Mouse (Mus musculus) thymus, adult 2 months (tissue): ENCODE data around the gene E130208F15Rik. TPM values are rescaled to one million over a fixed set of nuclear protein-coding genes. Genes with fewer than 3 reads are reported as not detected.
A peak's percentile ranks its signal among the peaks of the same experiment; 100 is the strongest.

Experiments
- DNase-seq: peaks from one replicate; pipeline ENCODE4 v3.0.0; 2021
- H3K27ac ChIP-seq: fragments of 200-500 bp; 2 replicates; pipeline ENCODE4 v1.5.1; 2012; ENCODE audit warnings: low read length, control low read depth; ENCODE audit not compliant: control insufficient read depth, insufficient read depth
- H3K27me3 ChIP-seq: fragments of 200-500 bp; 2 replicates; pipeline ENCODE4 v1.6.1; 2012; ENCODE audit warnings: mild to moderate bottlenecking, low read length, moderate library complexity, mixed read lengths; ENCODE audit not compliant: control insufficient read depth, insufficient read depth
- H3K36me3 ChIP-seq: fragments of 200-500 bp; 2 replicates; pipeline ENCODE4 v1.6.1; 2012; ENCODE audit warnings: mild to moderate bottlenecking, low read length, moderate library complexity; ENCODE audit not compliant: control insufficient read depth, insufficient read depth
- H3K4me1 ChIP-seq: fragments of 200-500 bp; replicated peaks from 2 replicates; pipeline ENCODE4 v1.6.1; 2012; ENCODE audit warnings: low read length; ENCODE audit not compliant: control insufficient read depth, insufficient read depth
- H3K4me3 ChIP-seq: fragments of 200-500 bp; 2 replicates; pipeline ENCODE4 v1.5.1; 2012; ENCODE audit warnings: mild to moderate bottlenecking, low read length, control low read depth, moderate library complexity; ENCODE audit not compliant: control insufficient read depth, insufficient read depth
- CTCF ChIP-seq: fragments of 200-500 bp; IDR thresholded peaks from 2 replicates; pipeline ENCODE4 v1.5.1; 2012; ENCODE audit warnings: mild to moderate bottlenecking, control low read depth, low read length, moderate library complexity, borderline replicate concordance; ENCODE audit not compliant: control insufficient read depth, poor library complexity, insufficient read depth; ENCODE audit errors: extremely low read depth
- POLR2A ChIP-seq: fragments of 200-500 bp; IDR thresholded peaks from 2 replicates; pipeline ENCODE4 v1.6.1; 2012; ENCODE audit warnings: mild to moderate bottlenecking, low read length, control low read depth, moderate library complexity; ENCODE audit not compliant: control insufficient read depth, poor library complexity, insufficient read depth; ENCODE audit errors: extremely low read depth
- WGBS: fragments of 180-500 bp; shearing (Covaris S2); methylation state at CpG from one replicate; pipeline ENCODE4 v1.1.7; 2018; 5-methylcytosine and 5-hydroxymethylcytosine counted together
- polyA plus RNA-seq: library from polyadenylated mRNA; depleted of rRNA; stranded (reverse); fragments of >200 nt; gene quantifications from 2 replicates; pipeline ENCODE4 v1.2.3, GENCODE M21; 2012

Gene E130208F15Rik
- polyA plus RNA-seq, 1 experiment: 0.93 TPM

GRCm38 (mm10) chr7:30313666-30314320 lies 7.7 kb upstream of the E130208F15Rik start:
- Histone ChIP-seq H3K4me3 (no peak overlapping the region), H3K36me3 (no peaks in the 10 kb centered on the region), H3K27me3 (no peaks in the 10 kb centered on the region), H3K27ac (no peak overlapping the region), H3K4me1 (peaks cover 8% of the 10 kb centered on the region)
- DNase-seq: no peak
- WGBS: 91% methylated on average over 27 of the region's 27 CpGs
- no peak for TF ChIP-seq POLR2A
- TF ChIP-seq CTCF: no peak

- no peaks in the 10 kb centered on the region for H3K27me3 ChIP-seq
- H3K4me3 ChIP-seq: no peak within 1 kb of the TSS
- H3K27ac ChIP-seq: no peak within 1 kb of the TSS
- H3K4me1 ChIP-seq: no peaks in the 10 kb centered on the region
- H3K36me3 ChIP-seq: no peaks in the 10 kb centered on the region
- no peak for DNase-seq
- 76% methylated on average over 9 of the region's 9 CpGs for WGBS
- TF ChIP-seq CTCF: no peak
- no peak for TF ChIP-seq POLR2A
Measured at GRCm38 (mm10) chr7:30314721-30315155, 6.8 kb upstream of the E130208F15Rik start, which contains the start of gene Syne4. Gene Syne4, plus strand, starts transcription at chr7:30314807.

GRCm38 (mm10) chr7:30315559-30316529 lies 5.7 kb upstream of the E130208F15Rik start:
- Histone ChIP-seq H3K36me3 (no peaks in the 10 kb centered on the region), H3K4me1 (no peaks in the 10 kb centered on the region), H3K4me3 (no peak overlapping the region), H3K27me3 (no peaks in the 10 kb centered on the region), H3K27ac (no peak overlapping the region)
- 87% methylated on average over 13 of the region's 13 CpGs for WGBS
- TF ChIP-seq CTCF (no peak), POLR2A (no peak)
- no peak for DNase-seq

- WGBS: 98% methylated on average over 3 of the region's 3 CpGs
- peaks cover 8% of the 10 kb centered on the region for H3K4me1 ChIP-seq
- TF ChIP-seq POLR2A (no peak), CTCF (no peak)
- H3K27me3 ChIP-seq: no peaks in the 10 kb centered on the region
- H3K36me3 ChIP-seq: no peaks in the 10 kb centered on the region
- H3K27ac ChIP-seq: no peak overlapping the region
- no peak overlapping the region for H3K4me3 ChIP-seq
- DNase-seq: no peak
Measured at GRCm38 (mm10) chr7:30318142-30318541, 3.4 kb upstream of the E130208F15Rik start.

GRCm38 (mm10) chr7:30320946-30321345 lies 594 bp upstream of the E130208F15Rik start:
- Histone ChIP-seq H3K4me3 (no peak overlapping the region), H3K4me1 (peaks cover 11% of the 10 kb centered on the region), H3K27me3 (no peaks in the 10 kb centered on the region), H3K36me3 (no peaks in the 10 kb centered on the region), H3K27ac (no peak overlapping the region)
- DNase-seq: no peak
- TF ChIP-seq CTCF: no peak
- no peak for TF ChIP-seq POLR2A
- 90% methylated on average over 2 of the region's 2 CpGs for WGBS

GRCm38 (mm10) chr7:30322285-30322667 lies 736 bp downstream of the E130208F15Rik start:
- Histone ChIP-seq H3K4me3 (peak overlapping the region; percentile 63), H3K36me3 (no peaks in the 10 kb centered on the region), H3K4me1 (peaks cover 14% of the 10 kb centered on the region), H3K27ac (peak overlapping the region; percentile 84), H3K27me3 (no peaks in the 10 kb centered on the region)
- peak; percentile 97 for DNase-seq
- TF ChIP-seq POLR2A (peak; percentile 85), CTCF (0 out of 2 replicates have a peak, but pooled peaks have one; percentile 32)
- under 1% methylated on average over 20 of the region's 20 CpGs for WGBS
